7 mouse cellular contexts compared by ENCODE assay signal in genomic region chr12:64966101-64966631, GRCm38 (mm10). TPM values are rescaled to one million over a fixed set of nuclear protein-coding genes. Genes with fewer than 3 reads are reported as not detected.
DNase-seq lines count a peak whose midpoint lies in the region; ATAC-seq and TF ChIP-seq lines count a peak whose summit lies in the region.

No protein-coding gene starts in this region.

- H3K36me3 ChIP-seq in hindbrain, postnatal 0 days (ENCODE audit: insufficient read depth, low read length): no peaks in the 10 kb centered on the region

- H3K9ac ChIP-seq in hindbrain, postnatal 0 days (replicated peaks; ENCODE audit: low read length): peak overlapping the region; percentile 93

- peak; percentile 34 for ATAC-seq in hindbrain, postnatal 0 days
- ATAC-seq in megakaryocyte-erythroid progenitor cell, adult 5-6 weeks (replicated peaks; ENCODE audit: low FRiP score, low TSS enrichment, poor library complexity, severe bottlenecking): peak; percentile 16

- H3K27ac ChIP-seq in hindbrain, postnatal 0 days: peak overlapping the region; percentile 95

- intact Hi-C loops in left cerebral cortex, postnatal 36 days (cut with DNase I): loop anchor here (5.0 kb wide), 1 partner anchor 49 kb away; the partner anchor contains the start of gene Gm527

- TF ChIP-seq CTCF in hindbrain, postnatal 0 days (IDR thresholded peaks at IDR 0.05; ENCODE audit: low read depth): no peak

- under 1% methylated on average over 44 of the region's 44 CpGs for WGBS in hindbrain, postnatal 0 days

- peaks cover 22% of the 10 kb centered on the region; the same call in 1 of the 2 replicates for H3K4me1 ChIP-seq in hindbrain, postnatal 0 days (ENCODE audit: insufficient read depth, low read length)

- peak overlapping the region; percentile 98 for H3K4me3 ChIP-seq in hindbrain, postnatal 0 days (ENCODE audit: low read length)

- H3K9me3 ChIP-seq in hindbrain, postnatal 0 days (ENCODE audit: low read length): no peaks in the 10 kb centered on the region

- peak overlapping the region; percentile 94 for H3K4me2 ChIP-seq in hindbrain, postnatal 0 days (ENCODE audit: low read depth, low read length)

- peak; percentile 66 for DNase-seq in NIH3T3 (ENCODE audit: low read depth)
- DNase-seq in c-Kit-positive CD71-positive TER-119-positive erythroid progenitor cells, embryonic 14.5 days (ENCODE audit: low spot score): peak; percentile 46
- peak; percentile 29 to 38 for DNase-seq in frontal cortex, postnatal 25 days (ENCODE audit: low spot score in 2 of 2)
- DNase-seq in hindbrain, postnatal 0 days (ENCODE audit: low spot score): peak; percentile 64
- peak; percentile 54 to 55 for DNase-seq in left cerebral cortex, postnatal 36 days (ENCODE audit: low spot score in 2 of 2)
- peak; percentile 57 for DNase-seq in spleen, adult 12 weeks (ENCODE audit: low spot score)

- H3K27me3 ChIP-seq in hindbrain, postnatal 0 days (ENCODE audit: insufficient read depth, low read length): no peaks in the 10 kb centered on the region

RNA-seq across cellular contexts. Expression of gene Togaram1, which starts 0.6 kb away (rescaled TPM):
- 22.0 and 26.9 TPM in 2 replicates for total RNA-seq in hindbrain, postnatal 0 days (2014; rRNA removed)
- polyA plus RNA-seq in hindbrain, postnatal 0 days (2015; fragmentation: Nextera tagmentation; extraction: Ambion mirVana): 14.3 and 15.9 TPM in 2 replicates
- 10 to 100 TPM; 48.8 to 56.1 TPM for total RNA-seq in left cerebral cortex, postnatal 36 days (2021)
- 35.6 and 36.1 TPM in 2 replicates for total RNA-seq in megakaryocyte-erythroid progenitor cell, adult 5-6 weeks (2014; fragmentation: Nextera tagmentation)
- 40.5 and 64.8 TPM in 2 replicates for total RNA-seq in megakaryocyte-erythroid progenitor cell, adult 5-6 weeks (2017)

RNA-seq across cellular contexts. Expression of gene Klhl28, which starts 0.8 kb away (rescaled TPM):
- total RNA-seq in hindbrain, postnatal 0 days (2014; rRNA removed): 15.7 TPM in 2 replicates
- 20.7 and 21.4 TPM in 2 replicates for polyA plus RNA-seq in hindbrain, postnatal 0 days (2015; fragmentation: Nextera tagmentation; extraction: Ambion mirVana)
- total RNA-seq in left cerebral cortex, postnatal 36 days (2021): 10 to 100 TPM; 21.1 to 23.0 TPM
- total RNA-seq in megakaryocyte-erythroid progenitor cell, adult 5-6 weeks (2014; fragmentation: Nextera tagmentation): 7.3 and 7.6 TPM in 2 replicates
- 5.2 and 16.8 TPM in 2 replicates for total RNA-seq in megakaryocyte-erythroid progenitor cell, adult 5-6 weeks (2017)

RNA-seq across cellular contexts. Expression of gene Gm527, which starts 48.5 kb away (rescaled TPM):
- total RNA-seq in hindbrain, postnatal 0 days (2014; rRNA removed): 10.9 and 19.3 TPM in 2 replicates
- 1.2 and 2.3 TPM in 2 replicates for polyA plus RNA-seq in hindbrain, postnatal 0 days (2015; fragmentation: Nextera tagmentation; extraction: Ambion mirVana)
- total RNA-seq in left cerebral cortex, postnatal 36 days (2021): 10 to 100 TPM; 13.7 to 16.5 TPM
- total RNA-seq in megakaryocyte-erythroid progenitor cell, adult 5-6 weeks (2014; fragmentation: Nextera tagmentation): 2.7 and 5.4 TPM in 2 replicates
- 9.4 and 10.7 TPM in 2 replicates for total RNA-seq in megakaryocyte-erythroid progenitor cell, adult 5-6 weeks (2017)

Comparison
In these comparisons a context has a peak if more than half of its experiments do, and no peak if none do; other contexts are left out.
1. Peak in every context shown above with its lines: DNase-seq, ATAC-seq, H3K4me3 ChIP-seq and H3K27ac ChIP-seq.